13 mouse cellular contexts compared by ENCODE assay signal in genomic region chr10:19104671-19105203, GRCm38 (mm10).
DNase-seq lines count a peak whose midpoint lies in the region; ATAC-seq and TF ChIP-seq lines count a peak whose summit lies in the region.
"Had no signal": no experiment of that assay in that cellular context is flagged by ENCODE, and none has a peak within 500 bp of the region (broad histone marks: within the 10 kb centered on the region; RNA-seq: fewer than 3 reads in every experiment).

No protein-coding gene starts in this region.

- ATAC-seq in embryonic facial prominence, embryonic 12.5 days (ENCODE audit: insufficient number of reproducible peaks, insufficient read depth, low FRiP score, low TSS enrichment) = no peak; the same call in 1 of the 2 replicates
- ATAC-seq in limb, embryonic 14.5 days (ENCODE audit: low FRiP score, low read depth) = peak; percentile 76
- no peak for ATAC-seq in midbrain, embryonic 15.5 days (replicated peaks)
- ATAC-seq in liver, postnatal 0 days = no peak
- ATAC-seq: midbrain, embryonic 13.5 days had no signal

- peaks cover 7% of the 10 kb centered on the region; the same call in 1 of the 2 replicates for H3K4me1 ChIP-seq in embryonic facial prominence, embryonic 12.5 days
- 0 out of 2 replicates have a peak, but pooled peaks cover 12% of the 10 kb centered on the region for H3K4me1 ChIP-seq in limb, embryonic 14.5 days (ENCODE audit: control insufficient read depth, insufficient read depth, low read length)
- peaks cover 10% of the 10 kb centered on the region for H3K4me1 ChIP-seq in thymus, adult 2 months (replicated peaks; ENCODE audit: control insufficient read depth, insufficient read depth, low read length)
- no peaks in the 10 kb centered on the region for H3K4me1 ChIP-seq in midbrain, embryonic 15.5 days
- no peaks in the 10 kb centered on the region for H3K4me1 ChIP-seq in liver, postnatal 0 days (ENCODE audit: insufficient read depth)
- H3K4me1 ChIP-seq: midbrain, embryonic 13.5 days; stomach, embryonic 15.5 days had no signal

- TF ChIP-seq POLR2A in limb, embryonic 14.5 days (IDR thresholded peaks at IDR 0.05; ENCODE audit: borderline replicate concordance, extremely low read depth, insufficient read depth, insufficient read length) = no peak
- no peak for TF ChIP-seq POLR2A in thymus, adult 2 months (IDR thresholded peaks at IDR 0.05; ENCODE audit: control insufficient read depth, extremely low read depth, insufficient read depth, low read length, poor library complexity)

- no peak overlapping the region for H3K4me3 ChIP-seq in gastrocnemius, adult 2 months
- no peak overlapping the region for H3K4me3 ChIP-seq in embryonic facial prominence, embryonic 12.5 days
- no peak overlapping the region for H3K4me3 ChIP-seq in limb, embryonic 14.5 days (replicated peaks; ENCODE audit: low read length)
- no peak overlapping the region for H3K4me3 ChIP-seq in thymus, adult 2 months (ENCODE audit: control insufficient read depth, insufficient read depth, low read length)
- H3K4me3 ChIP-seq in midbrain, embryonic 15.5 days = no peak overlapping the region
- H3K4me3 ChIP-seq in liver, postnatal 0 days (ENCODE audit: low read depth, low read length) = no peak overlapping the region
- H3K4me3 ChIP-seq: midbrain, embryonic 13.5 days; stomach, embryonic 15.5 days had no signal

- peak overlapping the region; percentile 9 for H3K27ac ChIP-seq in gastrocnemius, adult 2 months
- H3K27ac ChIP-seq in embryonic facial prominence, embryonic 12.5 days = peak overlapping the region; percentile 75
- H3K27ac ChIP-seq in limb, embryonic 14.5 days (replicated peaks; ENCODE audit: low read depth, low read length) = peak overlapping the region; percentile 65
- peak overlapping the region; percentile 68 for H3K27ac ChIP-seq in thymus, adult 2 months (ENCODE audit: control insufficient read depth, insufficient read depth, low read length)
- no peak overlapping the region for H3K27ac ChIP-seq in midbrain, embryonic 15.5 days
- no peak overlapping the region for H3K27ac ChIP-seq in liver, postnatal 0 days (ENCODE audit: low read depth)
- H3K27ac ChIP-seq: liver, embryonic 14.5 days; midbrain, embryonic 13.5 days; stomach, embryonic 15.5 days had no signal

- intact Hi-C loops in gastrocnemius, adult 2 months (cut with DNase I) = no loop called here

- TF ChIP-seq EP300 in liver, postnatal 0 days (IDR thresholded peaks at IDR 0.05; ENCODE audit: low read depth) = no peak

- H3K27me3 ChIP-seq in embryonic facial prominence, embryonic 12.5 days = no peaks in the 10 kb centered on the region
- no peaks in the 10 kb centered on the region for H3K27me3 ChIP-seq in limb, embryonic 14.5 days (ENCODE audit: control insufficient read depth, insufficient read depth, low read length)
- H3K27me3 ChIP-seq in thymus, adult 2 months (ENCODE audit: control insufficient read depth, insufficient read depth, low read length) = no peaks in the 10 kb centered on the region
- H3K27me3 ChIP-seq in midbrain, embryonic 15.5 days (replicated peaks) = no peaks in the 10 kb centered on the region
- no peaks in the 10 kb centered on the region for H3K27me3 ChIP-seq in liver, postnatal 0 days (ENCODE audit: insufficient read depth, low read length)
- H3K27me3 ChIP-seq: midbrain, embryonic 13.5 days; stomach, embryonic 15.5 days had no signal

- H3K36me3 ChIP-seq in embryonic facial prominence, embryonic 12.5 days = no peaks in the 10 kb centered on the region
- H3K36me3 ChIP-seq in limb, embryonic 14.5 days (ENCODE audit: control insufficient read depth, insufficient read depth, low read length) = no peaks in the 10 kb centered on the region
- no peaks in the 10 kb centered on the region for H3K36me3 ChIP-seq in thymus, adult 2 months (ENCODE audit: control insufficient read depth, insufficient read depth, low read length)
- H3K36me3 ChIP-seq in midbrain, embryonic 15.5 days (replicated peaks) = no peaks in the 10 kb centered on the region
- no peaks in the 10 kb centered on the region for H3K36me3 ChIP-seq in liver, postnatal 0 days (replicated peaks; ENCODE audit: insufficient read depth, low read length)
- H3K36me3 ChIP-seq: midbrain, embryonic 13.5 days; stomach, embryonic 15.5 days had no signal

- 0 out of 2 replicates have a peak overlapping the region, but pooled peaks have one; percentile 15 for H3K4me2 ChIP-seq in embryonic facial prominence, embryonic 12.5 days (replicated peaks)
- H3K4me2 ChIP-seq in limb, embryonic 14.5 days (replicated peaks; ENCODE audit: low read depth, low read length, severe bottlenecking) = peak overlapping the region; percentile 25; the same call in 1 of the 2 replicates
- H3K4me2 ChIP-seq in midbrain, embryonic 15.5 days = no peak overlapping the region
- no peak overlapping the region for H3K4me2 ChIP-seq in liver, postnatal 0 days (ENCODE audit: low read depth, low read length)
- H3K4me2 ChIP-seq: midbrain, embryonic 13.5 days; stomach, embryonic 15.5 days had no signal

- H3K9me3 ChIP-seq in embryonic facial prominence, embryonic 12.5 days = no peaks in the 10 kb centered on the region
- no peaks in the 10 kb centered on the region for H3K9me3 ChIP-seq in limb, embryonic 14.5 days (ENCODE audit: control insufficient read depth, low read length)
- no peaks in the 10 kb centered on the region for H3K9me3 ChIP-seq in midbrain, embryonic 15.5 days
- H3K9me3 ChIP-seq in liver, postnatal 0 days (ENCODE audit: low read length) = no peaks in the 10 kb centered on the region
- H3K9me3 ChIP-seq: midbrain, embryonic 13.5 days; stomach, embryonic 15.5 days had no signal

- TF ChIP-seq CTCF in gastrocnemius, adult 2 months (IDR thresholded peaks at IDR 0.05) = no peak
- no peak for TF ChIP-seq CTCF in thymus, adult 2 months (IDR thresholded peaks at IDR 0.05; ENCODE audit: borderline replicate concordance, control insufficient read depth, extremely low read depth, insufficient read depth, low read length, poor library complexity)
- TF ChIP-seq CTCF in liver, postnatal 0 days (IDR thresholded peaks at IDR 0.05; ENCODE audit: low read depth) = no peak

- WGBS in embryonic facial prominence, embryonic 12.5 days = 26% methylated on average over 5 of the region's 5 CpGs
- WGBS in limb, embryonic 14.5 days = 13% methylated on average over 5 of the region's 5 CpGs
- 11% methylated on average over 5 of the region's 5 CpGs for WGBS in thymus, adult 2 months
- WGBS in midbrain, embryonic 15.5 days = 79% methylated on average over 5 of the region's 5 CpGs
- WGBS in liver, postnatal 0 days (ENCODE audit: insufficient replicate concordance) = 55% methylated on average over 5 of the region's 5 CpGs

- no peak overlapping the region for H3K9ac ChIP-seq in embryonic facial prominence, embryonic 12.5 days
- H3K9ac ChIP-seq in limb, embryonic 14.5 days (ENCODE audit: low read depth, low read length, severe bottlenecking) = no peak overlapping the region
- no peak overlapping the region for H3K9ac ChIP-seq in midbrain, embryonic 15.5 days
- H3K9ac ChIP-seq in liver, postnatal 0 days (replicated peaks) = no peak overlapping the region
- H3K9ac ChIP-seq: liver, embryonic 14.5 days; midbrain, embryonic 13.5 days; stomach, embryonic 15.5 days had no signal

- no peak for DNase-seq in gastrocnemius, adult 2 months
- DNase-seq in gastrocnemius, adult 8-10 months (ENCODE audit: low spot score in 2 of 2) = no peak
- DNase-seq in limb, embryonic 14.5 days (ENCODE audit: low spot score) = peak; percentile 49
- DNase-seq in thymus, adult 2 months = peak; percentile 64
- no peak for DNase-seq in liver, postnatal 0 days
- no peak for DNase-seq in layer of hippocampus, adult 8-10 months (ENCODE audit: low spot score in 2 of 2)
- DNase-seq: B cell, adult 2 months; heart, postnatal 4 days had no signal

Comparison
In these comparisons a context has a peak if more than half of its experiments do, and no peak if none do; other contexts are left out.
1. DNase-seq: peak in limb, embryonic 14.5 days (single experiment) and thymus, adult 2 months (single experiment); none in gastrocnemius, adult 2 months (single experiment), gastrocnemius, adult 8-10 months (0 of 2), liver, postnatal 0 days (single experiment) and layer of hippocampus, adult 8-10 months (0 of 2).
2. H3K27ac ChIP-seq: peak in gastrocnemius, adult 2 months (single experiment), embryonic facial prominence, embryonic 12.5 days (single experiment), limb, embryonic 14.5 days (single experiment) and thymus, adult 2 months (single experiment); none in midbrain, embryonic 15.5 days (single experiment) and liver, postnatal 0 days (single experiment).
3. H3K4me2 ChIP-seq: peak in embryonic facial prominence, embryonic 12.5 days (single experiment) and limb, embryonic 14.5 days (single experiment); none in midbrain, embryonic 15.5 days (single experiment) and liver, postnatal 0 days (single experiment).